Mouse (Mus musculus): ENCODE data around the gene Trim44. TPM values are rescaled to one million over a fixed set of nuclear protein-coding genes. Genes with fewer than 3 reads are reported as not detected.

Gene Trim44
- polyA plus RNA-seq, 1 experiment from 2014 or later = 24.5 TPM

- H3K4me3 ChIP-seq (replicated peaks; ENCODE audit: low read depth, low read length) = no peak overlapping the region
- no peak overlapping the region for H3K27ac ChIP-seq
- H3K9me3 ChIP-seq (replicated peaks; ENCODE audit: low read length) = no peaks in the 10 kb centered on the region
- no peak for TF ChIP-seq CTCF (IDR thresholded peaks at IDR 0.05; ENCODE audit: low read depth)
- whole genome bisulfite sequencing = 78% methylated on average over 3 of the region's 3 CpGs
- H3K9ac ChIP-seq (ENCODE audit: low read depth, low read length) = no peak overlapping the region
- H3K4me2 ChIP-seq (ENCODE audit: low read length) = no peak overlapping the region
- no peak for DNase-seq (ENCODE audit: low spot score)
- H3K4me1 ChIP-seq (replicated peaks; ENCODE audit: insufficient read depth, low read length) = peaks cover 13% of the 10 kb centered on the region
- H3K36me3 ChIP-seq (ENCODE audit: insufficient read depth, low read length) = no peaks in the 10 kb centered on the region
- H3K27me3 ChIP-seq (ENCODE audit: insufficient read depth, low read length) = no peaks in the 10 kb centered on the region
- ATAC-seq (replicated peaks; ENCODE audit: low FRiP score, low read depth) = no peak
These were observed 151.5 kb downstream of the Trim44 start for GRCm38 (mm10) chr2:102256100-102256499.

- DNase-seq (ENCODE audit: low spot score) = no peak
- 73% methylated on average over 7 of the region's 7 CpGs for WGBS
- Histone ChIP-seq H3K27me3 (ENCODE audit: insufficient read depth, low read length) (no peaks in the 10 kb centered on the region), H3K36me3 (ENCODE audit: insufficient read depth, low read length) (no peaks in the 10 kb centered on the region), H3K4me2 (ENCODE audit: low read length) (no peak overlapping the region), H3K27ac (no peak overlapping the region), H3K4me3 (replicated peaks; ENCODE audit: low read depth, low read length) (no peak overlapping the region), H3K9ac (ENCODE audit: low read depth, low read length) (no peak overlapping the region), H3K9me3 (replicated peaks; ENCODE audit: low read length) (no peaks in the 10 kb centered on the region), H3K4me1 (replicated peaks; ENCODE audit: insufficient read depth, low read length) (peaks cover 6% of the 10 kb centered on the region)
- ATAC-seq (replicated peaks; ENCODE audit: low FRiP score, low read depth) = no peak
- TF ChIP-seq CTCF (IDR thresholded peaks at IDR 0.05; ENCODE audit: low read depth) = no peak
These were observed 154.4 kb downstream of the Trim44 start for GRCm38 (mm10) chr2:102253204-102253603.

GRCm38 (mm10) chr2:102252651-102253050, 155.0 kb downstream of the Trim44 start:
- H3K4me1 ChIP-seq (replicated peaks; ENCODE audit: insufficient read depth, low read length) = peaks cover under 1% of the 10 kb centered on the region; the same call in 1 of the 2 replicates
- H3K4me3 ChIP-seq (replicated peaks; ENCODE audit: low read depth, low read length) = no peak overlapping the region
- H3K4me2 ChIP-seq (ENCODE audit: low read length) = no peak overlapping the region
- DNase-seq (ENCODE audit: low spot score) (no peak), ATAC-seq (replicated peaks; ENCODE audit: low FRiP score, low read depth) (no peak)
- no peak overlapping the region for H3K9ac ChIP-seq (ENCODE audit: low read depth, low read length)
- TF ChIP-seq CTCF (IDR thresholded peaks at IDR 0.05; ENCODE audit: low read depth) = no peak
- no peaks in the 10 kb centered on the region for H3K36me3 ChIP-seq (ENCODE audit: insufficient read depth, low read length)
- no peaks in the 10 kb centered on the region for H3K27me3 ChIP-seq (ENCODE audit: insufficient read depth, low read length)
- 80% methylated on average over 4 of the region's 4 CpGs for whole genome bisulfite sequencing
- no peaks in the 10 kb centered on the region for H3K9me3 ChIP-seq (replicated peaks; ENCODE audit: low read length)
- no peak overlapping the region for H3K27ac ChIP-seq

Other genes with a start within 250 kb of the Trim44 start
- 20.4 and 23.3 TPM in 2 replicates for gene Ldlrad3, start 221.4 kb downstream of the Trim44 start, polyA plus RNA-seq (2015; fragmentation: Nextera tagmentation; extraction: Ambion mirVana)
- gene Fjx1, start 44.7 kb upstream of the Trim44 start, polyA plus RNA-seq (2015; fragmentation: Nextera tagmentation; extraction: Ambion mirVana) = 10.0 and 12.1 TPM in 2 replicates
- gene Pamr1, start 142.2 kb upstream of the Trim44 start, polyA plus RNA-seq (2015; fragmentation: Nextera tagmentation; extraction: Ambion mirVana) = 28.7 and 28.9 TPM in 2 replicates